ENCODE assay signal across 14 mouse cellular contexts in the genomic region with DNA sequence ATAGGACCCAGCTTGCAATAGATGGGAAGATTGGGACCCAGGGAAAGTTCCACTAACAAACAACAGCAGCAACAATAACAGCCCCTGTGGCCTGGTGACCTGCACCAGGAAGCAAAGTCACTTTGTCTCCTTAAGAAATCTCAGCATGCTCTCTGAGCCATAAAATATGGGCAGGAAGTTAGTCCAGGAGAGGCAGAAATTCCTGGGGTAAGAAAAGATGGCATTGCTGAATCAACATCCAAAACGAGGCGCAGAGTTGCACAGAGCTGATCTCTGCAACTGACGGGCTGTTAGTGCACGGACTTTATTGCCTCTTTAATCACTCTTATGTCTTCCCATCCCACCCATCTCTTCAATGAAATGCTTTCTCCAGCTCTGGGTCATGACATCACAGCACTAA.
"Had no signal": no experiment of that assay in that cellular context is flagged by ENCODE, and none has a peak within 500 bp of the region (broad histone marks: within the 10 kb centered on the region; RNA-seq: fewer than 3 reads in every experiment).

No protein-coding gene starts in this region.

- H3K4me2 ChIP-seq: intestine, embryonic 15.5 days; limb, embryonic 13.5 days; liver, embryonic 13.5 days; midbrain, embryonic 12.5 days; midbrain, embryonic 15.5 days had no signal

- DNase-seq: kidney, adult 9 months; layer of hippocampus, postnatal 36 days; liver, embryonic 13.5 days; lung, adult 2 months; lung, postnatal 14 days; lung, postnatal 4 days; thymus, adult 18-20 months; thymus, postnatal 25 days had no signal

- H3K9ac ChIP-seq: intestine, embryonic 15.5 days; limb, embryonic 13.5 days; liver, embryonic 13.5 days; midbrain, embryonic 12.5 days; midbrain, embryonic 15.5 days had no signal

- H3K27me3 ChIP-seq: intestine, embryonic 15.5 days; limb, embryonic 13.5 days; liver, embryonic 13.5 days; midbrain, embryonic 12.5 days; midbrain, embryonic 15.5 days had no signal

- H3K36me3 ChIP-seq: intestine, embryonic 15.5 days; limb, embryonic 13.5 days; liver, embryonic 13.5 days; midbrain, embryonic 12.5 days; midbrain, embryonic 15.5 days had no signal

- ATAC-seq: hindbrain, embryonic 16.5 days; intestine, embryonic 15.5 days; midbrain, embryonic 15.5 days had no signal

- H3K4me1 ChIP-seq: intestine, embryonic 15.5 days; liver, embryonic 13.5 days; midbrain, embryonic 12.5 days; midbrain, embryonic 15.5 days had no signal

- H3K4me3 ChIP-seq: intestine, embryonic 15.5 days; left cerebral cortex, adult 2 months; limb, embryonic 13.5 days; liver, embryonic 13.5 days; midbrain, embryonic 12.5 days; midbrain, embryonic 15.5 days had no signal

- H3K27ac ChIP-seq: intestine, embryonic 15.5 days; left cerebral cortex, adult 2 months; limb, embryonic 13.5 days; liver, embryonic 13.5 days; midbrain, embryonic 12.5 days; midbrain, embryonic 15.5 days had no signal

- H3K9me3 ChIP-seq: intestine, embryonic 15.5 days; limb, embryonic 13.5 days; liver, embryonic 13.5 days; midbrain, embryonic 12.5 days; midbrain, embryonic 15.5 days had no signal
